Mouse (Mus musculus) liver (tissue): ENCODE data around the gene Kif26b.

Experiments
- DNase-seq: peaks from one replicate; pipeline ENCODE4 v3.0.0-alpha.2; 2020; ENCODE audit warnings: mixed read lengths

Kif26b gene

DNA sequence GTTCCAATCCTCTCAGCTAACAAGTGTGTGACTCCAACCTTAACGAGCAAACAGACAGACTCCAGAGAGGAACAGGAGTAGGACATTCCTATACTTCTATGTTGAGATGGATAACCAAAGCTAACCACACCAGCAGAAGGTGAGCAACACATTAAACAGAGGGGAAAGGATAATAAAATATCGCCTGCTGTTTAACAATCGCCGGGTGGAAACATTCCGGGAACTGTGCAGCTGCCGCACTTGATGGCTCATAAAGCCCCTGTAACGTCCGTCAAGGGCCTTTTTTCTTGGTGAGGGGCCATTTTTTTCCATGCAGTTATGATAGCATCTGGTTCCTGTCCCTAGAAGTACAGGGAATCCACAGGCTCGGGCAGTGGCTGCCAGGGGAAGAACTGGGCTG lies 204.1 kb downstream of the Kif26b start:
- no peak for DNase-seq

DNA sequence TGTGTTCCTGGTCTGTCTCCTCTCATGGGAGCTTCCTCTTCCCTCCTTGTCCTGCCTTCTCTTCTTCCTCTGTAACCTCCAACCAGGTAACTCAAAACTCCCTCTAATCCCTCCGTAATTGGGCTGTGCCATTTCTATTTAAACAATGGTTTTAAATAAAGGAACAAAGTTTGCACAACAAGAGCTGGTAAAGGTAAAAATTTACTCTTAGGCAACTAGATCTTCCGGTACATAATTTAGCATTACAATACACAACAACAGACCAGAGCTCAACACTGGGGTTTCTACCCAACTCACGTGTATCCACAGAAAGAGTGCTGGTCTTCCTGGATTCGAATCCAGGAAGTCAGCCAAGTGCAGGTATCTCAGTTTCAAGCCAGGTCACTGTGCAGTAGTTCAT lies 205.7 kb downstream of the Kif26b start:
- DNase-seq: no peak

DNA sequence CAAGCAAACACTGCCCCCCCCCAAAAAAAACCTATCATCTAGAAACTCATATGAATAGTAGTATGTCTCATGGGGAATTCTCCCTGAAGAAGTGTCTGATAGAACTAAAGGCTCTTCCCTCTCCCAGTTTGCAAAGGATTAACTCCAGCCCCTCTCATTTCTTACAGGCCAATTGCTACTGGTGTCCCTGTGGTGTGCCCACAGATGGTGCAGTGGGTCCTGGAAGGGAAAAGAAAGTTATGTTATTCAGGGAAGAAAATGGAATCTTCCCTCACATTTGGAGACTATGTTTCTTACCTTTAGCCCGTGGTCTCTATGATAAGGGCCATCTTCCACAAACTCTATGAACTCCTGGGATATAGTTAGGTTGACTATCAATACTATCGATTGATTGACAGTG lies 208.0 kb downstream of the Kif26b start:
- DNase-seq: no peak

DNA sequence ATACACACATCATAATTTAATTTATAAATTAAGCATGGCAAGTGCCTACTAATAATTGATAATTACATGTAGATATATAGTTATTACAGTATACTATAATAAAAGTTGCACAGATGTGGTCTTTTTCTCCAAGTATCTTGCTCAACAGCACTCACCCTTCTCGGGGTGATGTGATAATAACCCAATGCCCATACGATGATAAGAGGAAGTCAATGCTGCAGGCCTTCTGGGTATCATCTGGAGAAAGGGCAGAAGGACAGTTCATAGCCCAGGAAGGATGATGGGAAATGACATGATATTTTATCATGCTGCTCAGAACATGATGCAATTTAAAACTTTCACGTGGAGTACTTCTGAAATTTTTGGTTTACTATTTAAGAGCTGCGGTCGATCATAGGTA lies 214.9 kb downstream of the Kif26b start:
- no peak for DNase-seq

DNA sequence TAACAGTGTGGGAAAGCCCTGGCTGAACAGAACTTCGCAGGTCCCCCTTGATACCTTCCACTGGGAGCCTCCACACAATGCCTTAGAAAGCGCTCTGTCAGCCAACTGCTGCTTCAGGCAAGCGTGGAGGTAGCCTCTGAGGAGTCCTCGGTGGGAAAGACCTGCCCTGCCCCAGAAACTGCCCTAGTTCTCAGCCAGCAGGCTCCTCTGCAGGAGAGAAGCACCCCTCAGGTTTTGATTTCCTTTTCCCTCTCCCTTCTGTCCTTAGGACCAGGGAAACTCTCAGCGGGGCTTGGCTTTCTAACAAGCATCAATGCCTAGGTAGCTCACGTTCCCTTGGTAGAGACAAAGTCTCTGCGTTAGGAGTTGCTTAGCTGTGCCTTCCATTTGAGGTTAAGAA lies 215.6 kb downstream of the Kif26b start:
- DNase-seq: no peak

DNA sequence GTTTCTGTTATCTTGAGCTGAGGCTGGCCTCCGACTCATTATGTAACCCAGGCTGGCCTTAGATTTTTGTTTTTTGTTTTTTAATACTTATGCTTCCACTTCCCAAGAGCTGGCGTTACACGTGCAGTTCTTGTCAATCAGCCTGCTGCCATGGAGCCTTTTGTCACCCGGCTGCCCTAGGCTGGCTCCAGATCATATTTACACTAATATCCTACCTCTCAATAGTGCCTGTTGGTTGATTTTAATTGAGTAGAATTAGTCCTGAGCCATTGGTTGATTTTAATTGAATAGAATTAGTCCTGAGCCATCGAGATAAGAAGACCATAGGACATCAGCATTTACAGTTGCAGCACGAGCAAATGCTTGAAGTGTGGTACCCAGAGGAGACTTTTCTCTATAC lies 216.0 kb downstream of the Kif26b start:
- DNase-seq: no peak

DNA sequence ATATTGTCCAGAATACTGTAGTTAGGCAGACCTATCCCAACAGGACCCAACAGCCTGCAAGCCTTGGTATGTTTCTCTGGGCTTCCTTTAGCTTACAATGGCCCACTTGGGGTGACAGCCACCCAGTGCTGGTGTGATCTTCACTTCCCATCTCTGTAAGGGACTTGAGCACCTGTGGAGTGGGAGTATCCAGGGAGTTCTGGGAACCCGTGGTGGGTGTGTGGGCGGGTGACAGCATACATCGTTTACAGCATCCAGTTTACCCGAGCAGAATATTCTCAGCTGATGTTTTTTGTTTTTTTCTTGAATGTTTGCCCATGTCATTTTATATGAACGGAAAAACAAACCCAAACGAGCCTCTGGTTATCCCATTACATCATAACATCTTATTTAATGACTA lies 216.5 kb downstream of the Kif26b start:
- DNase-seq: no peak

DNA sequence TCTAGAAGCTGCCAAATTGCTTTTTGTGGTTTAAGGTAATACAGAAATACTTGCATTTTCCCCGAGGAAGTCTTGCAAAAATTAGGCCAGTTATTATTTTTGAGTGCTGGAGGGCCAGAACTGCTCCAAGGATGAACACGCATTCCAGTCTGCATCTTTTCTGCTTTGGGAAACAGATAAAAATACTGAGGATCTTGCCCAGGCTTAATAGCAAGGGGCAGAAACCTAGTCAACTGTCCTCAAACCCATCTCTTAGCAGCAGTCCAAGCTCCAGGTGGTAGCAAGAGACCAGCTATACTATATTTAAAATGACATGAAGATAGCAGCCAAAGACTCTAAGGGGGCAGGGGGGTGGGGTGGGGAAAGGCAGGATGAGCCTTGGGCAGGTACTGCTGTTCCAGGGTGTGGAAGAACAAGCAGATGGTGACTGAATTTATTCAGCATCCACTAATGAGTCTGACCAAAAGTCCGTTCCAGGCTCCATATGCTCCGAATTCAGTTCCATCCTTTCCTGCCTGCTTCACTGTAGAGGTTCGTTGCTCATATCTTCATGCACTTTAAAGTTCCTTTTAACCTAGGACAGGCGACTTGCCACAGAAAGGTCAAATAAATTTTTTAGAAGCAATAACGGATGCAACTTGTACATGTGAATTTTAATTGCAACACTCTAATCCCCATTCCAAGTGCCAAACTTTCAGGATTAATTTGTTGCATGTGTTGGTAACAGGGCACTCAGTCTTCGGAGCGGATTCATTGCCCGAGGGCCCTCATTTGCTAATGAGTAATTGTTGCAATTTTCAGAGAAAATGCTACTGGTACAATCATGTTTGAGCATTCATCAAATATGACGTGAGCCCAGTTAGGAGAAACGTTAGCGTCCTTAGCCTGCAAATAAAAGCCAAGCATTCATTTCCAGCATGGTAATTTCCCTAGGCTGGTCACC lies 218.6 kb downstream of the Kif26b start:
- DNase-seq: no peak

DNA sequence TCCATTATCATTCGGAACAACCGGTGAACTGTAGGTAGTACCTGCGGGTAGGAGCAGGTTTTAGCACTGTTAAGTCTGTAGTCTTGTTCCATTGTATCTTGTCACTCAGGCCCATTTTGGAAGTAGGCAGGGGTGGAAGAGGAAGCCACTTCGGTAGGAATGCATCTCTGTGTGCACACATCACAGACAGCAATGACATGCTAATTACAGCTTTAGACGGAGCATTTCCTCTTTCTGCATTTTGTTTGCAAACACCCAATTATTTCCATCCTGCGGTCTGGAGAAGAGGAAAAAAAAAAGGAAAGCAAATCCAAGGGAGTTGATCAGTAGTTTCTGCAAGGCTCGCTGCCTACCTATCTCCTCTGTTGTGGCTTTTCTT lies 219.3 kb downstream of the Kif26b start:
- DNase-seq: no peak

DNA sequence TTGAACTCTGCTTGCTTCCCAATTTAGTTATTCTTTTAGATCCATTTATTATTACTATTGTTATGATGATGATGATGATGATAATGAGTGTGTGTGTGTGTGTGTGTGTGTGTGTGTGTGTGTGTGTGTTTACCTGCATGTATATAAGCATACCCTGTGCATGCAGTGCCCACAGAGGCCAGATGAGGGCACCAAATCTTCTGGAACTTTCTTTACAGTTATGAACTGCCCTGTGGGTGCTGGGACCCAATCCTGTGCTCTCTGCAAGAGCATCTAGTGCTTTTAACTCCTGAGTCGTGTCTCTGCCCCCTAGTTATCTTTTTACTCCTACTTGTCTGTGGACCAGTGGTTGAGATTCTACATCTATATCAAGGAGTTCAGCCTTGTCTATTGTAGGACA lies 219.7 kb downstream of the Kif26b start:
- no peak for DNase-seq

DNA sequence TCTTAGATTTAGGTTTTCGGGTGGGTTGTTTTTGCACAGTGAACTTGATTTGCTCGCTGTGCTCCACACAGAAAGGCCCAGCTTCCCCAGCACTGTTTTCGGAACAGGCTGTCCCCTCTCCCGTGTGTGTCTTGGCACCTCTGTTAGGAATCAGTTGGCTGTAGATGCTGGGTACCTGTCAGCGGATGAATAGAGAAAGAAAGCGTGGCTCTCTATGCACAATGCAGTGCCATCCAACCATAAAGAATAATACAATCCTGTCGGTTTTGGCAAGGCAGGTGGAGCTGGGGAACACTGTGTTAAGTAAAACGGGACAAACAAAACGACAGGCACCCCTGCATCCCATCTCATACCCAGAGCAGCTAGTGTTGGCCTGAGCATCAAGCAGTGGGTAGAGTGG lies 220.9 kb downstream of the Kif26b start:
- no peak for DNase-seq

DNA sequence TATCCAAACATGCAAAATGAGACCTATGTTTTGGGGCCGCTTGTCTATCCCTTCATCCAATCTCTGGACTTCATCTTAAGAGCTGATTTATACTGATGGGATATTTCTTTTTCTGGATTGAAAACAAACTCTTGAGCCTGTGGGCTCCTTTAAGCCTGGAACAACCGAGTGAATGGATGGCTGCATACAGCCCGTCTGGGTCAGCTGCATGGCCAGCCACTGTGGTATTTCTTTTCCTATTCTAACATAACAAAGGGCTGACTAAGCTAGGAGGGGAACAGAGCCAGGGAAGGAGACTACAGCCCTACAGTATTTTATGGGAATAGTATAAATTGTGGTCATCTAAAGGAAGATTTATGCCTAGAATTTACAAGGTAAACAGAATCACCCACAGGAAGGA lies 229.5 kb downstream of the Kif26b start:
- DNase-seq: no peak

DNA sequence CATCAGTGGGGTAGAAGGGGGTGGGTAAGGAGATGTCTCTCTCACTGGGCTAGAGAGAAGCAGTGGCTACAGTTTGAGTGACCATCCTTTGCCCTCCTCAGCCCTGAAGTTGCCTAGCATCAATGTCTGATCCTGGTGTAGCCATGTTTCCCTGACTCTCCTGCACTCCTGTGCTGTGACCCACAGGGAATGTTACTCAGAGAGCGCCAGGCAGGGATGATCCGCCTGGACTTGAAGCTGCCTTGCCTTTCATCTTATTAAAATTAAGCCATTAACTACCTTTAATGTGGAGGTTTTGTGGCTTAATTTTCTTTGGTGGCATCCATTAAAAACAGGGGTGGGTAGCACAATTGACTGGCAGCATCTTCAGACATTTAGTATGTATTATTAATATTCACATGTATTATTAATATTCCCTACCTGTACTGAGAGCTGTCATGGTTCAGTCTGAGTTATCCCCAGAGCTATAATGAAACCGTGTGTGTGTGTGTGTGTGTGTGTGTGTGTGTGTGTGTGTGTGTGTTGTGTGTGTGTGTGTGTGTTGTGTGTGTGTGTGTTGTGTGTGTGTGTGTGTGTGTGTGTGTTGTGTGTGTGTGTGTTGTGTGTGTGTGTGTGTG lies 233.3 kb downstream of the Kif26b start:
- DNase-seq: no peak

DNA sequence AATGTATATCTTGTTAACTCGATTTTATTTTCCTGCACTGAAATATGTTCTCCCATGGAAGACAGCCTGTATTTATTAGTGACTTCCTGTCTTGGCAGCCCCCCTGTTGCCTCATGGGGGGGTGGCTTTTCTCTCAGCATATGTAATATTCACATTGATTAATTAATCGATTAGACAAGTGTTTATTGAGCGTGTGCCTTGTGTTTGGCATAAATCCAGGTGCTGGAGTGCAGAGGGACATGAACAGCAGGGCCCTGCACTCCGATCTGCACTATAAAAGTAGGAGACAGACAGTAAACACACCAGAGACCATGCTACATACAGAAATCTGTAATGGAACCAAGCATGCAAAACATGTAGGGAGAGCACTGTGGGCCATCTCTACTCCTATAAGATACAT lies 236.0 kb downstream of the Kif26b start:
- no peak for DNase-seq

DNA sequence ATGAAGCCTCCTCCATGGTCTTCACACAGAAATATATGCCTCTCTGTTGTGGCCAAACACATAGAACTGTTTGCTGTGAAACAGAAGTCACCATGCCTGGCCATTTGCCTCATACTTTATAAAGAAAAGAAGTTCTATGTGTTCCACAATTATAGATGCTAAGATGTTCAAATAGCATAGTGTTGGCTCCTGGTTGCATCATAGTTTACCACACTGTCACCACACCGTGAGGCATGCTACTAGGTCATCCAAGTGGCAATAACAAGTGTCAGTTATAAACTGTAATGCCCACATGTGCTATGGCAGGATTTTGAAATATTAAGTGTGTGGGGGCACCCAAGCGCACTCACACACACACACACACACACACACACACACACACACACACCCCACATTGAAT lies 236.7 kb downstream of the Kif26b start:
- DNase-seq: no peak

DNA sequence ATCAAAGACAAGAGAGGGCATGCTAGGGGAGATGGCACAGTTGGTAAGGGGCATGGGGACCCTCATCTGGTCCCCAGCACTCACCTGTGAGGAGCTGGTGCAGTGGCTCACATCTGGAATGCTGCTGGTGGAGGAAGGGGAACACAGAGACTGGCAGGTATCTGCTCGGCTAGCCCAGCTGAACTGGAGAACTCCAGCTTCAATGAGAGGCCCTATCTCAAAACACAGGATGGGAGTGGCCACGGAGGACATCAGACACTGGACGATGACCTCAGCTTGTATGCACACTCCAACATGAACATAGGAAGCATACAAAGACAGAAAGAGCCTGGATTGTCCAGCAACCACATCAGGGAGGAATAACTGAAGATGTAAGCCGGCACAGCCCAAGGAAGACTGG lies 240.1 kb downstream of the Kif26b start:
- DNase-seq: no peak

DNA sequence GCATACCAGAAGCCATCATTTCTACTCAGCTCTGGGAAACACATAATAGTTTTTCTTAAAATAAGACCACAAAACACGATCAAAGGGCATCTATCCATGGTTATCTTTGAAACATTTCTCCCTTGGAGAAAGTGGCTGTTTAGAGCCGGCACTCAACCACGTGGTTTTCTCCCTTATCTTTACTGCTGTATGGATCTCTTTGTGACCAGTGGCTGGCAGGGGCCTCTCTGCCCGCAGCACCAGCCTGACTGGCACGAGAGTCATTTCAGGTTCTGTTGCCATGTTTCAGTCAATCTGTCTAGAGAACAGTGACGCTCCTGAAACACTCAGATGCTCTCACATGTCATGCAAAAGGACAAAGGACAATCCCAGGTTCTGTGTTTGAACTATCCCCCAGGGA lies 241.1 kb downstream of the Kif26b start:
- DNase-seq: no peak

DNA sequence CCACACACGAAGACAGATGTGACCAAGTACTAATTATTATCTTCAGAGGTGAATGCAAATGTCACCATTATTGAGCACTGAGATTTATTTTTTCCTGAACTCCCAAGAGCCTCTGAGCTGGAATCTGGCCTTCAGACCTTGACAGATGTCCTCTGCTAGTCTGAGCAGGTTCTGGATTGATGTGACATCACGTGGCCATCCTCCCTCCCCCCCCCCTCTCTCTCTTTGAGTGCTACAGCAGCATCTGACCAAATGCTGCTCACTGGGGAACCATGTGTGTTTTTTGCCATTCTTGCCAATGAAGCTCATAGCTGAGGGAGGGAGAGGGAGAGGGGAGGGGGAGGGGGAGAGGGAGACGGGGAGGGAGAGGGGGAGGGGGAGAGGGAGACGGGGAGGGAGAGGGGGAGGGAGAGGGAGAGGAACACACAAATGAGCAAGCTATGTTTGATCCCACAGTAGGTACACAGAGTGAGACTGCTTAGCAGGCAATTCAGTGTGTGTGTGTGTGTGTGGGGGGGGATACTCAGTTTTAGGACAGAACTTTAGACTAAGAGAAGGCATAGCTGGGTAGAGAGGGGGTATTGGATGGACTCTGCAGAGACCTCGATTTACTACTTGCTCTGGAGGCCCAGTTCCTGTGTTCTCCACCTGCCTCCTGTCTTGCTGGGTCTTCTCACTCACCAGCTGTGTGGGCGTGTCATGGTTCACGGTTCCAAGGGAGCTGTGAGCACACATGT lies 241.9 kb downstream of the Kif26b start:
- DNase-seq: no peak

DNA sequence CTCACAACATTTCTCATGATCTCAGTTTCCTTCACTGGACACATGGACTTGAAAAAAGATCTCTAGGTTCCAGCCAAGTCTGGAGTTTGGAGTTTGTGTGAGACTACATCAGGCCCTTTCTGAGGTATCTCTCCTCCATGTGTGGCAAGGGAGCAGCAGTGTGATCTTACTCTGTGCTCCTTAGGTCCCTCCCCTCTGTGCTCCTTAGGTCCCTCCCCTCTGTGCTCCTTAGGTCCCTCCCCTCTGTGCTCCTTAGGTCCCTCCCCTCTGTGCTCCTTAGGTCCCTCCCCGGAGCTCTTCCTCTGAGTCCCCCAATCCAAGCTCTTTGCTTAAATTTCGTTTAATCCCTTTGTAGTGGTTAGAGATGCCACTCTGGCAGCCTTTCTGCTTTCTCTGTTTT lies 250.8 kb downstream of the Kif26b start:
- no peak for DNase-seq

DNA sequence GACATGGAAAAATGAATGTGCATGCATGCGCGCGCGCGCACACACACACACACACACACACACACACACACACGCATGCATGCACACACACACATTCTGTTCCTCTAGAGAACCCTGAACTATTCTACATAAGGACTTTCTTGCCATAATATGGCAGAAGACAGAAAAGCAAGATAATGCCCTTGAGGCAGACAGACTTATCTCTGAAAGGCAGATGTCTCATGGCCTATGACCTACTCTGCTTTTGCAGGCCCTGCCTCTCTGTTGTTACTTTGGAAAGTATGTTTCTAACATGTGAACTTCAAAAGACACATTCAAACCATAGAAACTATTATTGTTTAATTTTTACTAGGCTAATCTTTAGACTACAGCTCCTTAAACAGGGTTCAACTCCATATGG lies 255.1 kb downstream of the Kif26b start:
- no peak for DNase-seq

DNA sequence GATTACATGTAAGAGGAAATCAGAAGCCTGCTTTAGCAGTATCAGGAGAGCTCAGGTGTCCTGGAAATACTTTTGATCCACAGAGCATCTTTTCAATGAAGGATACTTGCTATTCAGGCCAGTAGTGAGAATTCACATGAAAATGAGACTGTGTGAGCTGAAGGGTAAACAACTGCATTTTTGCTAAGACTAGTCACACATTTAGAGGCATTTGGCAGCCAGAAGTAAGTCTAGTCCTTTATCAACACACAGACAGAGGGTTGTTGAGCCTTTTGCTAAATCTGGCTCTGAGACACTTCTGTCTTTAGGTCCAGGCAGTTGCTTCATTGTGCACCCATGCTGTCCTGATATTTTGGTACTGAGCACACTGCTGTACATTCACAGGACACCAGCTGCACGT lies 262.3 kb downstream of the Kif26b start:
- no peak for DNase-seq

DNA sequence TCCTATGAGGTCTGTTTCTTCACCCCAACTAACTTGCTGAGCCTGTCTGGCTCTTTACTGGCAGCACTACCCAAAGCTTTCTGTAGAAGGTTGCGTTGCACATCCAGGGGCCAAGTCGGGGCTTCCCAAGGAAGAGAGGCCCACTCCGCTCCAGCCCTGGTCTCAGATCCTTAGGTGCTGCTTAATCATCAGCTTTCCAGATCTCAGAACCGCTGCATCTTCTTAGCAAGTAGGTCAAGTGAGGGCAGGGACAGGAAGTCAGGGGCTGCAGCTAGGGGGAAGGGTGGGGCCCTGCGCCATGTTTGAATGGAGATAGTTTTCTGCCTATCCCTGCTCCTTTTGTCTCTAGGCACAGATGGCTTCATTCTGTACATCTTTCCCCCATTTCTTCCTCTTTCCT lies 263.8 kb downstream of the Kif26b start:
- no peak for DNase-seq

DNA sequence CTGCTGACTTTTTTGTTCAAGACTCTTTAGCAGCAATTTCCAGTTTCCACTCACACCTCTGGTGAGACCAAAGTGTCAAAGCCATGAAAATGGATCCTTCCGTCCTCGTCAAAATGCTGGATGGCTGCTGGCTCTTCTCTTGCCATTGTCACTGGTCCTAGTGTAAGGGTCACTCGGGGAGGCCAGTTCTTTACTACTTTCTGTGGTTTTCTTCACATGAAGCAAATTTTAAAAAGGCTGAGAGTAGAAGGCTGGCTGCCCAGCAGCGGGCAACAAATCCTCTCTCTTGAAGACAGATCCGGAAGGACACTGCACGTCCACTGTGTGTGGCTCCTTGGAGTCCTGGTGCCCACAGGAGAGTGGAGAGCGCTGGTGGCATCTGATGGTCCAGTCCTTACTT lies 265.9 kb downstream of the Kif26b start:
- no peak for DNase-seq

DNA sequence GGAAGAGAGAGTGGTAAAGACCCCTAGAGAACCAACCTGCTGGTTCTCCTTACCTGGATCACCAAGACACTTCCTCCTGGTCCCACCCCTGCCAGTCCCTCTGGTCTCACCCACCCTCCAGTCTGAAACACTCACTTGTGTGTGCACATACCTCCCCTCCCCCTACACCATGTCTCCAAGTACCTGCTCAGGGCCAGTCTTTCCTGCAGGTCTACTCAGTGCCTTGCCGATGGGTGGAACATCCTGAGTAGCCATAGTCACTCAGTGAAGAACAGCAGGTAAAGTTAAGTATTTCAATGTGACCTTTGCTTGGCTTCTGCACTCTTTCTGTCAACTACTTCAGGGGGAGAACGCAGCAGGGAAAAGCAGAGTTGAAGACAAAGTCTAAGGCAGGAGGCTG lies 268.5 kb downstream of the Kif26b start:
- DNase-seq: no peak
